8 mouse cellular contexts compared by ENCODE assay signal in genomic region chr7:110061752-110062273, GRCm38 (mm10). TPM values are rescaled to one million over a fixed set of nuclear protein-coding genes. Genes with fewer than 3 reads are reported as not detected.
DNase-seq lines count a peak whose midpoint lies in the region; ATAC-seq lines count a peak whose summit lies in the region.

No protein-coding gene starts in this region.

- peaks cover 10% of the 10 kb centered on the region; the same call in 1 of the 2 replicates for H3K4me1 ChIP-seq in intestine, embryonic 15.5 days (replicated peaks)

- H3K27ac ChIP-seq in intestine, embryonic 15.5 days: peak overlapping the region; percentile 100

- no peaks in the 10 kb centered on the region for H3K27me3 ChIP-seq in intestine, embryonic 15.5 days (replicated peaks)

- peak; percentile 91 for ATAC-seq in intestine, embryonic 15.5 days
- ATAC-seq in megakaryocyte-erythroid progenitor cell, adult 5-6 weeks (replicated peaks; ENCODE audit: low FRiP score, low TSS enrichment, poor library complexity, severe bottlenecking): peak; percentile 55

- H3K9me3 ChIP-seq in intestine, embryonic 15.5 days: no peaks in the 10 kb centered on the region

- peak overlapping the region; percentile 70 for H3K4me3 ChIP-seq in intestine, embryonic 15.5 days (replicated peaks)

- peak overlapping the region; percentile 61 for H3K4me2 ChIP-seq in intestine, embryonic 15.5 days (replicated peaks)

- intact Hi-C loops in left cerebral cortex, postnatal 25 days (cut with DNase I): loop anchor here (1.0 to 10.0 kb wide), 4 partner anchors 60 to 1023 kb away; partner anchors contain the start of genes Eif4g2, Tmem41b and Wee1

- DNase-seq in adrenal gland, adult 8-10 months: peak; percentile 89
- DNase-seq in embryo, embryonic 11 days: peak; percentile 92
- peak; percentile 93 for DNase-seq in gastrocnemius, postnatal 25 days
- peak; percentile 75 to 77 for DNase-seq in left cerebral cortex, postnatal 25 days (ENCODE audit: low spot score in 2 of 2)
- DNase-seq in right cerebral cortex, postnatal 36 days (ENCODE audit: low spot score in 2 of 2): peak; percentile 69 to 73
- peak; percentile 93 for DNase-seq in yolk sac, embryonic 10.5 days (ENCODE audit: low spot score)

- under 1% methylated on average over 48 of the region's 48 CpGs for WGBS in intestine, embryonic 15.5 days

- no peaks in the 10 kb centered on the region for H3K36me3 ChIP-seq in intestine, embryonic 15.5 days

- peak overlapping the region; percentile 93 for H3K9ac ChIP-seq in intestine, embryonic 15.5 days

RNA-seq across cellular contexts. Expression of gene Zfp143, which starts 0.8 kb away (rescaled TPM):
- 10 to 100 TPM; 13.3 to 17.8 (median 15.7) TPM for total RNA-seq in adrenal gland, adult 8-10 months (2022)
- total RNA-seq in gastrocnemius, postnatal 25 days (2021): 1 to 10 TPM; 7.1 to 7.7 TPM
- polyA plus RNA-seq in intestine, embryonic 15.5 days (2015; fragmentation: Nextera tagmentation; extraction: Ambion mirVana): 15.0 and 15.6 TPM in 2 replicates
- total RNA-seq in left cerebral cortex, postnatal 25 days (2021): 10 to 100 TPM; 12.6 to 13.6 TPM
- 18.8 and 25.7 TPM in 2 replicates for total RNA-seq in megakaryocyte-erythroid progenitor cell, adult 5-6 weeks (2014; fragmentation: Nextera tagmentation)
- 30.1 and 47.0 TPM in 2 replicates for total RNA-seq in megakaryocyte-erythroid progenitor cell, adult 5-6 weeks (2017)

RNA-seq across cellular contexts. Expression of gene Ipo7, which starts 43.7 kb away (rescaled TPM):
- total RNA-seq in adrenal gland, adult 8-10 months (2022): 10 to 100 TPM; 70.6 to 95.7 (median 77.4) TPM
- total RNA-seq in gastrocnemius, postnatal 25 days (2021): 10 to 100 TPM; 77.7 to 82.2 TPM
- polyA plus RNA-seq in intestine, embryonic 15.5 days (2015; fragmentation: Nextera tagmentation; extraction: Ambion mirVana): 43.7 and 44.4 TPM in 2 replicates
- total RNA-seq in left cerebral cortex, postnatal 25 days (2021): 100 to 1,000 TPM in 1 of 2 experiments, 10 to 100 TPM in 1; 98.0 to 101 TPM
- 96.2 and 126 TPM in 2 replicates for total RNA-seq in megakaryocyte-erythroid progenitor cell, adult 5-6 weeks (2014; fragmentation: Nextera tagmentation)
- 252 and 297 TPM in 2 replicates for total RNA-seq in megakaryocyte-erythroid progenitor cell, adult 5-6 weeks (2017)

Comparison
In these comparisons a context has a peak if more than half of its experiments do, and no peak if none do; other contexts are left out.
1. Peak in every context shown above with its lines: DNase-seq, ATAC-seq, H3K4me3 ChIP-seq and H3K27ac ChIP-seq.